Mouse (Mus musculus): ENCODE measurements around the gene Ccdc191. TPM values are rescaled to one million over a fixed set of nuclear protein-coding genes. Genes with fewer than 3 reads are reported as not detected.
A peak's percentile ranks its signal among the peaks of the same experiment; 100 is the strongest.

Gene Ccdc191
- polyA plus RNA-seq, 1 experiment from 2014 or later, result 13.2 TPM

GRCm38 (mm10) chr16:43951591-43951990, 62.0 kb downstream of the Ccdc191 start:
- ATAC-seq (replicated peaks; ENCODE audit: insufficient number of reproducible peaks, low FRiP score, low TSS enrichment, low read depth), result no peak
- 76% methylated on average over 4 of the region's 4 CpGs for WGBS
- Histone ChIP-seq H3K4me3 (ENCODE audit: low read depth, low read length) (no peak overlapping the region), H3K27ac (replicated peaks; ENCODE audit: low read depth, low read length) (no peak overlapping the region), H3K4me2 (ENCODE audit: low read depth, low read length) (no peak overlapping the region), H3K9ac (replicated peaks; ENCODE audit: low read length) (no peak overlapping the region), H3K27me3 (ENCODE audit: control insufficient read depth, insufficient read depth, low read length) (no peaks in the 10 kb centered on the region), H3K9me3 (replicated peaks; ENCODE audit: control insufficient read depth, low read length) (no peaks in the 10 kb centered on the region), H3K36me3 (replicated peaks; ENCODE audit: control insufficient read depth, insufficient read depth, low read depth, low read length) (no peaks in the 10 kb centered on the region), H3K4me1 (ENCODE audit: control insufficient read depth, insufficient read depth, low read length) (no peaks in the 10 kb centered on the region)
- DNase-seq (ENCODE audit: low spot score), result no peak

DNA sequence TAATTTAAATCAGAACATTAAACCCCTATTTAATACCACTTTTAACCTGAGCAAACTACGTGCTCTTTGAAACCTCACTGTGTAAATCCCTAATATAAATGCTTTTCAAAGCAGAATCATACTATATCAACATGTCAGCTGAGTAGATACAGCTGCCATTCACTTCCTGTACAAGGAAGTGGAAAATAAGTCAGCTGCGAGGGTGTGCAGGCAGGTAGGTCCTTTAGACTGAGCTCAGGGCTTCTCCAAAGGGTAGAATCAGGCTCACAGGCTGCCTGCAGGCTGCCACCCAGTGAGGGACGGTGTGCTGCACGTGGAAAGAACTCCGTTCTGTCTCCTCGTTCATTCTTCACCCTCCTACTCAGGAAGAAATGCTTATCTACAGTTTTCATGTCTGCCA, 65.3 kb downstream of the Ccdc191 start:
- H3K9ac ChIP-seq (replicated peaks; ENCODE audit: low read length), result no peak overlapping the region
- H3K9me3 ChIP-seq (replicated peaks; ENCODE audit: control insufficient read depth, low read length), result no peaks in the 10 kb centered on the region
- H3K4me2 ChIP-seq (ENCODE audit: low read depth, low read length), result no peak overlapping the region
- no peak overlapping the region for H3K27ac ChIP-seq (replicated peaks; ENCODE audit: low read depth, low read length)
- H3K36me3 ChIP-seq (replicated peaks; ENCODE audit: control insufficient read depth, insufficient read depth, low read depth, low read length), result no peaks in the 10 kb centered on the region
- no peak for ATAC-seq (replicated peaks; ENCODE audit: insufficient number of reproducible peaks, low FRiP score, low TSS enrichment, low read depth)
- no peak for DNase-seq (ENCODE audit: low spot score)
- 77% methylated on average over 6 of the region's 6 CpGs for WGBS
- H3K27me3 ChIP-seq (ENCODE audit: control insufficient read depth, insufficient read depth, low read length), result no peaks in the 10 kb centered on the region
- H3K4me1 ChIP-seq (ENCODE audit: control insufficient read depth, insufficient read depth, low read length), result no peaks in the 10 kb centered on the region
- H3K4me3 ChIP-seq (ENCODE audit: low read depth, low read length), result no peak overlapping the region

DNA sequence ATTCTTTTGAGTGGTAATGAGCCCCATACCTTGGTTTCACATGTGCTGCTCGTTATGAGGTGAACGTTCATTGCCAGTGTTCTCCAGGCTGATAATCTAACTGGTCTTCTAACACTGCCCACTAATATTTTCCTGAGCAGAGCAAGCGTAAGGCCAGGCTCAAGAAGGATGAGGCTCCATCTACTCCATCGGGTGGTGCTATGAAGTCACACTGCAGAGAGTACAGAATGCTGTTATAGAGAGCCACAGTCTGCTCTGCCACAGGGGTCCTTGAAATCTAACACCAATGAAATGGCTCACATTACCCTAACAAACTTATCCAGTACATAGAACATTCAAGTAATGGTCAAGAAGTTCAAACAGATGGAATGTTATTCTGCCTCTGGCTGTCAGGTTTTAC, 68.4 kb downstream of the Ccdc191 start:
- no peaks in the 10 kb centered on the region for H3K27me3 ChIP-seq (ENCODE audit: control insufficient read depth, insufficient read depth, low read length)
- H3K4me2 ChIP-seq (ENCODE audit: low read depth, low read length), result no peak overlapping the region
- peak; percentile 52; the same call in 1 of the 2 replicates for ATAC-seq (replicated peaks; ENCODE audit: insufficient number of reproducible peaks, low FRiP score, low TSS enrichment, low read depth)
- no peaks in the 10 kb centered on the region for H3K4me1 ChIP-seq (ENCODE audit: control insufficient read depth, insufficient read depth, low read length)
- 72% methylated on average over 4 of the region's 4 CpGs for WGBS
- no peaks in the 10 kb centered on the region for H3K9me3 ChIP-seq (replicated peaks; ENCODE audit: control insufficient read depth, low read length)
- DNase-seq (ENCODE audit: low spot score), result no peak
- no peak overlapping the region for H3K9ac ChIP-seq (replicated peaks; ENCODE audit: low read length)
- H3K4me3 ChIP-seq (ENCODE audit: low read depth, low read length), result no peak overlapping the region
- no peaks in the 10 kb centered on the region for H3K36me3 ChIP-seq (replicated peaks; ENCODE audit: control insufficient read depth, insufficient read depth, low read depth, low read length)
- H3K27ac ChIP-seq (replicated peaks; ENCODE audit: low read depth, low read length), result no peak overlapping the region

- Histone ChIP-seq H3K36me3 (replicated peaks; ENCODE audit: control insufficient read depth, insufficient read depth, low read depth, low read length) (no peaks in the 10 kb centered on the region), H3K4me3 (ENCODE audit: low read depth, low read length) (no peak overlapping the region), H3K27me3 (ENCODE audit: control insufficient read depth, insufficient read depth, low read length) (no peaks in the 10 kb centered on the region), H3K4me2 (ENCODE audit: low read depth, low read length) (no peak overlapping the region), H3K4me1 (ENCODE audit: control insufficient read depth, insufficient read depth, low read length) (no peaks in the 10 kb centered on the region), H3K9me3 (replicated peaks; ENCODE audit: control insufficient read depth, low read length) (no peaks in the 10 kb centered on the region), H3K9ac (replicated peaks; ENCODE audit: low read length) (no peak overlapping the region), H3K27ac (replicated peaks; ENCODE audit: low read depth, low read length) (no peak overlapping the region)
- ATAC-seq (replicated peaks; ENCODE audit: insufficient number of reproducible peaks, low FRiP score, low TSS enrichment, low read depth) (no peak), DNase-seq (ENCODE audit: low spot score) (no peak)
- 93% methylated on average over 9 of the region's 9 CpGs for WGBS
These were observed 73.7 kb downstream of the Ccdc191 start for GRCm38 (mm10) chr16:43963291-43963690.

GRCm38 (mm10) chr16:43963780-43964179, 74.2 kb downstream of the Ccdc191 start:
- ATAC-seq (replicated peaks; ENCODE audit: insufficient number of reproducible peaks, low FRiP score, low TSS enrichment, low read depth) (no peak), DNase-seq (ENCODE audit: low spot score) (no peak)
- Histone ChIP-seq H3K4me1 (ENCODE audit: control insufficient read depth, insufficient read depth, low read length) (no peaks in the 10 kb centered on the region), H3K27ac (replicated peaks; ENCODE audit: low read depth, low read length) (no peak overlapping the region), H3K9ac (replicated peaks; ENCODE audit: low read length) (no peak overlapping the region), H3K4me3 (ENCODE audit: low read depth, low read length) (no peak overlapping the region), H3K36me3 (replicated peaks; ENCODE audit: control insufficient read depth, insufficient read depth, low read depth, low read length) (no peaks in the 10 kb centered on the region), H3K9me3 (replicated peaks; ENCODE audit: control insufficient read depth, low read length) (no peaks in the 10 kb centered on the region), H3K27me3 (ENCODE audit: control insufficient read depth, insufficient read depth, low read length) (no peaks in the 10 kb centered on the region), H3K4me2 (ENCODE audit: low read depth, low read length) (no peak overlapping the region)
- 85% methylated on average over 3 of the region's 3 CpGs for WGBS

GRCm38 (mm10) chr16:43965781-43966389, 76.3 kb downstream of the Ccdc191 start:
- ATAC-seq (replicated peaks; ENCODE audit: insufficient number of reproducible peaks, low FRiP score, low TSS enrichment, low read depth) (no peak), DNase-seq (ENCODE audit: low spot score) (no peak)
- H3K36me3 ChIP-seq (replicated peaks; ENCODE audit: control insufficient read depth, insufficient read depth, low read depth, low read length), result no peaks in the 10 kb centered on the region
- H3K4me3 ChIP-seq (ENCODE audit: low read depth, low read length), result no peak overlapping the region
- H3K9me3 ChIP-seq (replicated peaks; ENCODE audit: control insufficient read depth, low read length), result no peaks in the 10 kb centered on the region
- H3K27ac ChIP-seq (replicated peaks; ENCODE audit: low read depth, low read length), result no peak overlapping the region
- no peak overlapping the region for H3K4me2 ChIP-seq (ENCODE audit: low read depth, low read length)
- no peaks in the 10 kb centered on the region for H3K27me3 ChIP-seq (ENCODE audit: control insufficient read depth, insufficient read depth, low read length)
- H3K9ac ChIP-seq (replicated peaks; ENCODE audit: low read length), result no peak overlapping the region
- WGBS, result 86% methylated on average over 13 of the region's 13 CpGs
- H3K4me1 ChIP-seq (ENCODE audit: control insufficient read depth, insufficient read depth, low read length), result no peaks in the 10 kb centered on the region

- no peaks in the 10 kb centered on the region for H3K27me3 ChIP-seq (ENCODE audit: control insufficient read depth, insufficient read depth, low read length)
- H3K27ac ChIP-seq (replicated peaks; ENCODE audit: low read depth, low read length), result no peak overlapping the region
- H3K4me1 ChIP-seq (ENCODE audit: control insufficient read depth, insufficient read depth, low read length), result no peaks in the 10 kb centered on the region
- DNase-seq (ENCODE audit: low spot score) (no peak), ATAC-seq (replicated peaks; ENCODE audit: insufficient number of reproducible peaks, low FRiP score, low TSS enrichment, low read depth) (no peak)
- no peaks in the 10 kb centered on the region for H3K36me3 ChIP-seq (replicated peaks; ENCODE audit: control insufficient read depth, insufficient read depth, low read depth, low read length)
- H3K9ac ChIP-seq (replicated peaks; ENCODE audit: low read length), result no peak overlapping the region
- no peak overlapping the region for H3K4me2 ChIP-seq (ENCODE audit: low read depth, low read length)
- no peak overlapping the region for H3K4me3 ChIP-seq (ENCODE audit: low read depth, low read length)
- H3K9me3 ChIP-seq (replicated peaks; ENCODE audit: control insufficient read depth, low read length), result no peaks in the 10 kb centered on the region
- 86% methylated on average over 3 of the region's 3 CpGs for WGBS
These were observed 80.8 kb downstream of the Ccdc191 start for GRCm38 (mm10) chr16:43970426-43970825.

GRCm38 (mm10) chr16:43971189-43971588, 81.6 kb downstream of the Ccdc191 start:
- Histone ChIP-seq H3K36me3 (replicated peaks; ENCODE audit: control insufficient read depth, insufficient read depth, low read depth, low read length) (no peaks in the 10 kb centered on the region), H3K4me3 (ENCODE audit: low read depth, low read length) (no peak overlapping the region), H3K4me1 (ENCODE audit: control insufficient read depth, insufficient read depth, low read length) (no peaks in the 10 kb centered on the region), H3K9ac (replicated peaks; ENCODE audit: low read length) (no peak overlapping the region), H3K9me3 (replicated peaks; ENCODE audit: control insufficient read depth, low read length) (no peaks in the 10 kb centered on the region), H3K4me2 (ENCODE audit: low read depth, low read length) (no peak overlapping the region), H3K27ac (replicated peaks; ENCODE audit: low read depth, low read length) (no peak overlapping the region), H3K27me3 (ENCODE audit: control insufficient read depth, insufficient read depth, low read length) (no peaks in the 10 kb centered on the region)
- WGBS, result 93% methylated on average over 11 of the region's 11 CpGs
- ATAC-seq (replicated peaks; ENCODE audit: insufficient number of reproducible peaks, low FRiP score, low TSS enrichment, low read depth) (no peak), DNase-seq (ENCODE audit: low spot score) (no peak)

Data from embryonic facial prominence, embryonic 11.5 days (tissue).